Mouse (Mus musculus): ENCODE measurements around the gene Fut2. TPM values are rescaled to one million over a fixed set of nuclear protein-coding genes. Genes with fewer than 3 reads are reported as not detected.

Gene Fut2
- polyA plus RNA-seq, 1 experiment from 2014 or later: not detected

- Histone ChIP-seq H3K9me3 (replicated peaks) (no peaks in the 10 kb centered on the region), H3K4me1 (peaks cover 50% of the 10 kb centered on the region), H3K27ac (peak overlapping the region; percentile 49; the same call in 1 of the 2 replicates), H3K4me2 (peak overlapping the region; percentile 83), H3K27me3 (peaks cover 27% of the 10 kb centered on the region), H3K36me3 (ENCODE audit: poor library complexity, severe bottlenecking) (no peaks in the 10 kb centered on the region), H3K9ac (peak overlapping the region; percentile 51), H3K4me3 (peak overlapping the region; percentile 47)
- 30% methylated on average over 11 of the region's 11 CpGs for WGBS
- ATAC-seq: no peak
Observed at GRCm38 (mm10) chr7:45701072-45701471, 34.9 kb upstream of the Fut2 start.

GRCm38 (mm10) chr7:45700301-45701015 lies 34.3 kb upstream of the Fut2 start:
- peak overlapping the region; percentile 83 for H3K4me2 ChIP-seq
- peak; percentile 32 for ATAC-seq
- peaks cover 44% of the 10 kb centered on the region for H3K4me1 ChIP-seq
- H3K36me3 ChIP-seq (ENCODE audit: poor library complexity, severe bottlenecking): no peaks in the 10 kb centered on the region
- no peaks in the 10 kb centered on the region for H3K9me3 ChIP-seq (replicated peaks)
- WGBS: under 1% methylated on average over 19 of the region's 20 CpGs
- peak overlapping the region; percentile 51 for H3K27ac ChIP-seq
- H3K9ac ChIP-seq: peak overlapping the region; percentile 71
- peaks cover 27% of the 10 kb centered on the region for H3K27me3 ChIP-seq
- peak overlapping the region; percentile 47 for H3K4me3 ChIP-seq

GRCm38 (mm10) chr7:45699523-45700141 lies 33.4 kb upstream of the Fut2 start, which contains the start of gene Car11:
TSS of gene Car11 (plus strand) at chr7:45699843.
- Histone ChIP-seq H3K27me3 (peaks cover 27% of the 10 kb centered on the region), H3K4me1 (peaks cover 39% of the 10 kb centered on the region), H3K4me2 (peak within 1 kb of the TSS; percentile 83), H3K9ac (peak within 1 kb of the TSS; percentile 71), H3K36me3 (ENCODE audit: poor library complexity, severe bottlenecking) (no peaks in the 10 kb centered on the region), H3K9me3 (replicated peaks) (no peaks in the 10 kb centered on the region), H3K4me3 (peak within 1 kb of the TSS; percentile 47), H3K27ac (peak within 1 kb of the TSS; percentile 51)
- WGBS: 1% methylated on average over 36 of the region's 36 CpGs
- ATAC-seq: no peak

GRCm38 (mm10) chr7:45697894-45698293 lies 31.7 kb upstream of the Fut2 start:
- no peaks in the 10 kb centered on the region for H3K9me3 ChIP-seq (replicated peaks)
- H3K4me3 ChIP-seq: no peak overlapping the region
- no peak for ATAC-seq
- H3K9ac ChIP-seq: no peak overlapping the region
- H3K27me3 ChIP-seq: peaks cover 27% of the 10 kb centered on the region
- H3K36me3 ChIP-seq (ENCODE audit: poor library complexity, severe bottlenecking): no peaks in the 10 kb centered on the region
- H3K4me1 ChIP-seq: peaks cover 24% of the 10 kb centered on the region
- WGBS: 88% methylated on average over 7 of the region's 7 CpGs
- H3K27ac ChIP-seq: no peak overlapping the region
- H3K4me2 ChIP-seq: no peak overlapping the region

GRCm38 (mm10) chr7:45695098-45695497 lies 28.9 kb upstream of the Fut2 start:
- no peak for ATAC-seq
- 40% methylated on average over 6 of the region's 6 CpGs for WGBS

GRCm38 (mm10) chr7:45693921-45694591 lies 27.9 kb upstream of the Fut2 start, which contains the start of gene Sec1:
TSS of gene Sec1 (minus strand) at chr7:45694402.
- no peaks in the 10 kb centered on the region for H3K4me1 ChIP-seq
- H3K9ac ChIP-seq: no peak within 1 kb of the TSS
- peaks cover 12% of the 10 kb centered on the region for H3K27me3 ChIP-seq
- no peak within 1 kb of the TSS for H3K27ac ChIP-seq
- no peak for ATAC-seq
- H3K4me3 ChIP-seq: no peak within 1 kb of the TSS
- no peaks in the 10 kb centered on the region for H3K36me3 ChIP-seq (ENCODE audit: poor library complexity, severe bottlenecking)
- 94% methylated on average over 45 of the region's 50 CpGs for WGBS
- no peak within 1 kb of the TSS for H3K4me2 ChIP-seq
- no peaks in the 10 kb centered on the region for H3K9me3 ChIP-seq (replicated peaks)

More at GRCm38 (mm10) chr7:45695098-45695497, 28.9 kb upstream of the Fut2 start:
- Histone ChIP-seq H3K27me3 (peaks cover 22% of the 10 kb centered on the region), H3K9ac (no peak overlapping the region), H3K4me3 (no peak overlapping the region), H3K27ac (no peak overlapping the region), H3K9me3 (replicated peaks) (no peaks in the 10 kb centered on the region), H3K4me1 (peaks cover 9% of the 10 kb centered on the region), H3K4me2 (no peak overlapping the region), H3K36me3 (ENCODE audit: poor library complexity, severe bottlenecking) (no peaks in the 10 kb centered on the region)

GRCm38 (mm10) chr7:45692364-45692763 lies 26.2 kb upstream of the Fut2 start:
- Histone ChIP-seq H3K27ac (no peak overlapping the region), H3K9me3 (replicated peaks) (no peaks in the 10 kb centered on the region), H3K4me1 (no peaks in the 10 kb centered on the region), H3K4me2 (no peak overlapping the region), H3K9ac (no peak overlapping the region), H3K36me3 (ENCODE audit: poor library complexity, severe bottlenecking) (no peaks in the 10 kb centered on the region), H3K4me3 (no peak overlapping the region), H3K27me3 (no peaks in the 10 kb centered on the region)
- ATAC-seq: no peak
- 84% methylated on average over 2 of the region's 2 CpGs for WGBS

GRCm38 (mm10) chr7:45689800-45690199 lies 23.6 kb upstream of the Fut2 start:
- H3K9ac ChIP-seq: no peak overlapping the region
- H3K4me2 ChIP-seq: no peak overlapping the region
- H3K36me3 ChIP-seq (ENCODE audit: poor library complexity, severe bottlenecking): no peaks in the 10 kb centered on the region
- no peaks in the 10 kb centered on the region for H3K9me3 ChIP-seq (replicated peaks)
- no peak for ATAC-seq
- no peaks in the 10 kb centered on the region for H3K27me3 ChIP-seq
- no peak overlapping the region for H3K4me3 ChIP-seq
- H3K27ac ChIP-seq: no peak overlapping the region
- 78% methylated on average over 11 of the region's 11 CpGs for WGBS
- no peaks in the 10 kb centered on the region for H3K4me1 ChIP-seq

GRCm38 (mm10) chr7:45689099-45689498 lies 22.9 kb upstream of the Fut2 start:
- H3K4me2 ChIP-seq: no peak overlapping the region
- H3K4me3 ChIP-seq: no peak overlapping the region
- H3K36me3 ChIP-seq (ENCODE audit: poor library complexity, severe bottlenecking): no peaks in the 10 kb centered on the region
- H3K9me3 ChIP-seq (replicated peaks): no peaks in the 10 kb centered on the region
- no peaks in the 10 kb centered on the region for H3K4me1 ChIP-seq
- H3K27me3 ChIP-seq: no peaks in the 10 kb centered on the region
- no peak for ATAC-seq
- no peak overlapping the region for H3K27ac ChIP-seq
- 73% methylated on average over 6 of the region's 6 CpGs for WGBS
- H3K9ac ChIP-seq: 0 out of 2 replicates have a peak overlapping the region, but pooled peaks have one; percentile 13

- Histone ChIP-seq H3K27ac (no peak overlapping the region; the same call in 1 of the 2 replicates), H3K9ac (no peak overlapping the region), H3K27me3 (no peaks in the 10 kb centered on the region), H3K9me3 (replicated peaks) (no peaks in the 10 kb centered on the region), H3K36me3 (ENCODE audit: poor library complexity, severe bottlenecking) (no peaks in the 10 kb centered on the region), H3K4me1 (0 out of 2 replicates have a peak, but pooled peaks cover 5% of the 10 kb centered on the region), H3K4me2 (no peak overlapping the region), H3K4me3 (no peak overlapping the region)
- 77% methylated on average over 3 of the region's 3 CpGs for WGBS
- no peak for ATAC-seq
Observed at GRCm38 (mm10) chr7:45686841-45687240, 20.6 kb upstream of the Fut2 start.

GRCm38 (mm10) chr7:45685811-45686210 lies 19.6 kb upstream of the Fut2 start:
- no peak overlapping the region for H3K4me2 ChIP-seq
- H3K4me1 ChIP-seq: 0 out of 2 replicates have a peak, but pooled peaks cover 5% of the 10 kb centered on the region
- no peak overlapping the region for H3K4me3 ChIP-seq
- no peaks in the 10 kb centered on the region for H3K27me3 ChIP-seq
- H3K9ac ChIP-seq: no peak overlapping the region
- no peaks in the 10 kb centered on the region for H3K36me3 ChIP-seq (ENCODE audit: poor library complexity, severe bottlenecking)
- WGBS: 70% methylated on average over 10 of the region's 10 CpGs
- no peak for ATAC-seq
- no peaks in the 10 kb centered on the region for H3K9me3 ChIP-seq (replicated peaks)
- H3K27ac ChIP-seq: no peak overlapping the region

All from forebrain, embryonic 13.5 days (tissue).